Mouse (Mus musculus): ENCODE results near the gene Frmpd2. TPM values are rescaled to one million over a fixed set of nuclear protein-coding genes. Genes with fewer than 3 reads are reported as not detected.

Gene Frmpd2
- polyA plus RNA-seq, 1 experiment: 0.36 TPM

- no peak for DNase-seq
- no peak overlapping the region for H3K27ac ChIP-seq (ENCODE audit: insufficient read depth, low read length)
- TF ChIP-seq POLR2A (IDR thresholded peaks at IDR 0.05; ENCODE audit: borderline replicate concordance, insufficient read depth, low read length) (no peak), CTCF (IDR thresholded peaks at IDR 0.05; ENCODE audit: borderline replicate concordance, insufficient read depth, low read depth, low read length) (no peak)
- no peaks in the 10 kb centered on the region for H3K4me1 ChIP-seq (ENCODE audit: control insufficient read depth, insufficient read depth, low read length)
- H3K27me3 ChIP-seq (ENCODE audit: control insufficient read depth, insufficient read depth, low read length): no peaks in the 10 kb centered on the region
- H3K4me3 ChIP-seq (replicated peaks; ENCODE audit: insufficient read depth, low read depth, low read length): no peak overlapping the region
- 78% methylated on average over 3 of the region's 3 CpGs for WGBS
Observed at GRCm38 (mm10) chr14:33573643-33574042, 102.1 kb downstream of the Frmpd2 start.

GRCm38 (mm10) chr14:33579771-33580484, 108.4 kb downstream of the Frmpd2 start:
- Histone ChIP-seq H3K4me1 (ENCODE audit: control insufficient read depth, insufficient read depth, low read length) (no peaks in the 10 kb centered on the region), H3K27ac (ENCODE audit: insufficient read depth, low read length) (no peak overlapping the region), H3K27me3 (ENCODE audit: control insufficient read depth, insufficient read depth, low read length) (no peaks in the 10 kb centered on the region), H3K4me3 (replicated peaks; ENCODE audit: insufficient read depth, low read depth, low read length) (no peak overlapping the region)
- no peak for TF ChIP-seq POLR2A (IDR thresholded peaks at IDR 0.05; ENCODE audit: borderline replicate concordance, insufficient read depth, low read length)
- no peak for TF ChIP-seq CTCF (IDR thresholded peaks at IDR 0.05; ENCODE audit: borderline replicate concordance, insufficient read depth, low read depth, low read length)
- WGBS: 59% methylated on average over 7 of the region's 7 CpGs
- DNase-seq: no peak

GRCm38 (mm10) chr14:33588951-33589350, 117.5 kb downstream of the Frmpd2 start, which contains the start of gene Ptpn20:
TSS of gene Ptpn20 (plus strand) at chr14:33589207.
- H3K4me3 ChIP-seq (replicated peaks; ENCODE audit: insufficient read depth, low read depth, low read length): no peak within 1 kb of the TSS
- no peaks in the 10 kb centered on the region for H3K4me1 ChIP-seq (ENCODE audit: control insufficient read depth, insufficient read depth, low read length)
- DNase-seq: no peak
- WGBS: 73% methylated on average over 14 of the region's 14 CpGs
- TF ChIP-seq POLR2A (IDR thresholded peaks at IDR 0.05; ENCODE audit: borderline replicate concordance, insufficient read depth, low read length) (no peak), CTCF (IDR thresholded peaks at IDR 0.05; ENCODE audit: borderline replicate concordance, insufficient read depth, low read depth, low read length) (no peak)
- H3K27ac ChIP-seq (ENCODE audit: insufficient read depth, low read length): no peak within 1 kb of the TSS
- no peaks in the 10 kb centered on the region for H3K27me3 ChIP-seq (ENCODE audit: control insufficient read depth, insufficient read depth, low read length)

- WGBS: 33% methylated on average over 9 of the region's 9 CpGs
- no peak for DNase-seq
- no peak for TF ChIP-seq CTCF (IDR thresholded peaks at IDR 0.05; ENCODE audit: borderline replicate concordance, insufficient read depth, low read depth, low read length)
- no peak for TF ChIP-seq POLR2A (IDR thresholded peaks at IDR 0.05; ENCODE audit: borderline replicate concordance, insufficient read depth, low read length)
Observed at GRCm38 (mm10) chr14:33598376-33599130, 127.1 kb downstream of the Frmpd2 start.

GRCm38 (mm10) chr14:33607431-33607830, 135.9 kb downstream of the Frmpd2 start:
- Histone ChIP-seq H3K27me3 (ENCODE audit: control insufficient read depth, insufficient read depth, low read length) (no peaks in the 10 kb centered on the region), H3K4me3 (replicated peaks; ENCODE audit: insufficient read depth, low read depth, low read length) (no peak overlapping the region), H3K4me1 (ENCODE audit: control insufficient read depth, insufficient read depth, low read length) (no peaks in the 10 kb centered on the region), H3K27ac (ENCODE audit: insufficient read depth, low read length) (no peak overlapping the region)
- DNase-seq: no peak
- 92% methylated on average over 10 of the region's 10 CpGs for WGBS
- no peak for TF ChIP-seq POLR2A (IDR thresholded peaks at IDR 0.05; ENCODE audit: borderline replicate concordance, insufficient read depth, low read length)
- no peak for TF ChIP-seq CTCF (IDR thresholded peaks at IDR 0.05; ENCODE audit: borderline replicate concordance, insufficient read depth, low read depth, low read length)

More at GRCm38 (mm10) chr14:33598376-33599130, 127.1 kb downstream of the Frmpd2 start:
- H3K27me3 ChIP-seq (ENCODE audit: control insufficient read depth, insufficient read depth, low read length): no peaks in the 10 kb centered on the region
- no peak overlapping the region for H3K27ac ChIP-seq (ENCODE audit: insufficient read depth, low read length)
- H3K4me3 ChIP-seq (replicated peaks; ENCODE audit: insufficient read depth, low read depth, low read length): no peak overlapping the region
- no peaks in the 10 kb centered on the region for H3K4me1 ChIP-seq (ENCODE audit: control insufficient read depth, insufficient read depth, low read length)

Other genes with a start within 250 kb of the Frmpd2 start
- gene Mapk8, start 24.5 kb upstream of the Frmpd2 start, polyA plus RNA-seq (2012; rRNA removed): 45.0 and 46.8 TPM in 2 replicates
- 0.08 and 0.10 TPM in 2 replicates for gene Ptpn20, start 117.5 kb downstream of the Frmpd2 start, polyA plus RNA-seq (2012; rRNA removed)

Data from cerebellum, adult 2 months (tissue).